Mouse (Mus musculus) cerebral cortex, adult 2 months (tissue): ENCODE measurements around the gene Gm5105.

Source experiments
- WGBS: fragments of 180-500 bp; shearing (Covaris S2); methylation state at CpG from one replicate; pipeline ENCODE4 v1.1.7; 2018; 5-methylcytosine and 5-hydroxymethylcytosine counted together

Gene Gm5105

GRCm38 (mm10) chr3:138067288-138067687 lies at the start of gene Gm5105:
TSS of gene Gm5105 (minus strand) at chr3:138067388.
- 91% methylated on average over 12 of the region's 12 CpGs for WGBS

GRCm38 (mm10) chr3:138116871-138117270 lies 49.7 kb upstream of the Gm5105 start:
- WGBS: 78% methylated on average over 4 of the region's 4 CpGs

GRCm38 (mm10) chr3:138114106-138114505 lies 46.9 kb upstream of the Gm5105 start:
- WGBS: 88% methylated on average over 17 of the region's 17 CpGs

- 95% methylated on average over 19 of the region's 19 CpGs for WGBS
Measured at GRCm38 (mm10) chr3:138110910-138111782, 44.0 kb upstream of the Gm5105 start.

- 90% methylated on average over 10 of the region's 10 CpGs for WGBS
Measured at GRCm38 (mm10) chr3:138106887-138107286, 39.7 kb upstream of the Gm5105 start.

GRCm38 (mm10) chr3:138105056-138105455 lies 37.9 kb upstream of the Gm5105 start:
- 46% methylated on average over 5 of the region's 5 CpGs for WGBS

- WGBS: 94% methylated on average over 4 of the region's 4 CpGs
Measured at GRCm38 (mm10) chr3:138103690-138104089, 36.5 kb upstream of the Gm5105 start.

- WGBS: 74% methylated on average over 4 of the region's 4 CpGs
Measured at GRCm38 (mm10) chr3:138101936-138102335, 34.7 kb upstream of the Gm5105 start.

- WGBS: 89% methylated on average over 1 of the region's 1 CpGs
Measured at GRCm38 (mm10) chr3:138097718-138098117, 30.5 kb upstream of the Gm5105 start.

GRCm38 (mm10) chr3:138096263-138097028 lies 29.3 kb upstream of the Gm5105 start:
- 85% methylated on average over 19 of the region's 19 CpGs for WGBS

GRCm38 (mm10) chr3:138095718-138096117 lies 28.5 kb upstream of the Gm5105 start:
- WGBS: 24% methylated on average over 10 of the region's 10 CpGs

GRCm38 (mm10) chr3:138095301-138095700 lies 28.1 kb upstream of the Gm5105 start:
- 33% methylated on average over 3 of the region's 3 CpGs for WGBS

- 85% methylated on average over 4 of the region's 4 CpGs for WGBS
Measured at GRCm38 (mm10) chr3:138083896-138084295, 16.7 kb upstream of the Gm5105 start.

- 71% methylated on average over 1 of the region's 1 CpGs for WGBS
Measured at GRCm38 (mm10) chr3:138083073-138083637, 16.0 kb upstream of the Gm5105 start.

- 96% methylated on average over 1 of the region's 1 CpGs for WGBS
Measured at GRCm38 (mm10) chr3:138078701-138079100, 11.5 kb upstream of the Gm5105 start.

GRCm38 (mm10) chr3:138077476-138078340 lies 10.5 kb upstream of the Gm5105 start:
- 52% methylated on average over 11 of the region's 11 CpGs for WGBS

GRCm38 (mm10) chr3:138075209-138075608 lies 8.0 kb upstream of the Gm5105 start:
- WGBS: 39% methylated on average over 8 of the region's 8 CpGs

GRCm38 (mm10) chr3:138074214-138074613 lies 7.0 kb upstream of the Gm5105 start:
- 100% methylated on average over 1 of the region's 1 CpGs for WGBS

GRCm38 (mm10) chr3:138071476-138072073 lies 4.4 kb upstream of the Gm5105 start:
- 70% methylated on average over 10 of the region's 10 CpGs for WGBS

- WGBS: 40% methylated on average over 1 of the region's 1 CpGs
Measured at GRCm38 (mm10) chr3:138071004-138071403, 3.8 kb upstream of the Gm5105 start.
